Mouse (Mus musculus): Measurements from ENCODE around the gene Tgif1. TPM values are rescaled to one million over a fixed set of nuclear protein-coding genes. Genes with fewer than 3 reads are reported as not detected.

The Tgif1 gene
- polyA plus RNA-seq, 1 experiment from 2014 or later, result 95.5 TPM

DNA sequence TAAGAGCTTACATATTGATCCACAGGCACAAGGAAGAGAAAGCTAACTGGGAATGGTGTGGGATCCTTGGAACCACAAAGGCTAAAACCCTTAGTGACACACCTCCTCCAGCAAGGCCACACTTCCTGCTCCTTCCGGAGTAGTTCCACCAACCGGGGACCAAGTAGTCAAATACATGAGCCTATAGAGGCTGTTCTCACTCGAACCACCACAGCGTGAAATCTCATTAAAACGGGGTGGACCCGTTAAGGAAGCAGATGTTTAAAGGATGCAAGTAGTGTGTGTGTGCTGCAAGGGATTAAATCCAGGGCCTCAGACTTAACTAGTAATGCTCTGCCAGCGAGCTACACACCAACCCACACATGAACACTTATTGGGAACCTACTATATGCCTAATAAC is 27.8 kb upstream of the Tgif1 start:
- ATAC-seq (ENCODE audit: insufficient number of reproducible peaks, insufficient read depth, low FRiP score, low TSS enrichment, low read depth), result no peak
- no peaks in the 10 kb centered on the region for H3K36me3 ChIP-seq
- no peak overlapping the region for H3K27ac ChIP-seq
- no peak overlapping the region for H3K9ac ChIP-seq
- no peak overlapping the region for H3K4me3 ChIP-seq
- no peak overlapping the region for H3K4me2 ChIP-seq
- H3K4me1 ChIP-seq, result peaks cover 16% of the 10 kb centered on the region
- H3K27me3 ChIP-seq, result no peaks in the 10 kb centered on the region
- WGBS, result 25% methylated on average over 7 of the region's 7 CpGs
- no peaks in the 10 kb centered on the region for H3K9me3 ChIP-seq

- no peaks in the 10 kb centered on the region for H3K27me3 ChIP-seq
- no peak overlapping the region for H3K27ac ChIP-seq
- H3K9ac ChIP-seq, result no peak overlapping the region
- H3K4me3 ChIP-seq, result no peak overlapping the region
- no peak overlapping the region for H3K4me2 ChIP-seq
- no peaks in the 10 kb centered on the region for H3K9me3 ChIP-seq
- no peaks in the 10 kb centered on the region for H3K36me3 ChIP-seq
- ATAC-seq (ENCODE audit: insufficient number of reproducible peaks, insufficient read depth, low FRiP score, low TSS enrichment, low read depth), result no peak
- H3K4me1 ChIP-seq, result peaks cover 24% of the 10 kb centered on the region
Observed at GRCm38 (mm10) chr17:70878237-70878636, 24.9 kb upstream of the Tgif1 start.

- Histone ChIP-seq H3K27ac (no peak overlapping the region), H3K27me3 (no peaks in the 10 kb centered on the region), H3K4me1 (peaks cover 21% of the 10 kb centered on the region), H3K36me3 (no peaks in the 10 kb centered on the region), H3K9ac (no peak overlapping the region), H3K9me3 (no peaks in the 10 kb centered on the region), H3K4me3 (peak overlapping the region; percentile 26), H3K4me2 (peak overlapping the region; percentile 59)
- no peak for ATAC-seq (ENCODE audit: insufficient number of reproducible peaks, insufficient read depth, low FRiP score, low TSS enrichment, low read depth)
- WGBS, result 29% methylated on average over 7 of the region's 7 CpGs
Observed at GRCm38 (mm10) chr17:70873778-70874124, 20.4 kb upstream of the Tgif1 start.

DNA sequence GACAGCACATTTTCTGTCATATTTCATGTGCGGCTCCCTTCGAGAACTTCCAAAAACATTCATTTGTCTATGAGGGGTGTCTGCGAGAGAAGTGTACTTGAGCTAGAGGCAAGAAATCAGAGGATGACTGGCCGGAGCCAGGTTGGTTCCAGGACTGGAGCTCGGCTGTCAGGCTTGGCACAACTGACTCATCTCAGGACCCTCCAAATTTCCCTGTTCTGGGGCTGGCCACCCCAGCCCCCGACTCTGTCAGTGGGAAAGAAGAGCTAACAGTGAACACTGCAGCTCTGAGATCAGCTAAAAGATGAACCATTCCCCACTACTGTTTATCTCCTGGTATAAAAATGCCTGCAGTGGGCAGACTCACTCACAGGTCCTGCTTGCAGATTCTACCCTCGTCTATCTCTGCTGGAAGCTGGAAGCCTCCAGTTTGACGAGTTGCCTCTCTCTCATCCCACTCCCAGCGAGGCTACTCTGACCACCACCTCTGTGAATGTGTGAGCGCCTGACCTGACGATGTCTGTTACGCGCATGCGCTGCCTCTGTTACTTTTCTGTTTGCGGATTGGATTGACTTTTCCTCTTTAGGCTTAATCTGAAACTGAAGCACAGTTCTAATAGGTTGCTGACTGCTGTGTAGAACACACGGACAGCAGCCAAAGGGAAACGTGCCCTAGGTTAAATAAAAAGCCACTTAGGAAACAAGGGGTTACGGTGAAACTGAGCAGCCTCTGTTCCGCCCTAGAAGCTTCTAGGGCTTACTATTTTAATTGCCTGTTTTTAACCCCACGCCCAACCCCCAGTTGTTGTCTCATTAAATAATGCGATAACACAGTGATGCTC is 19.8 kb upstream of the Tgif1 start:
- no peaks in the 10 kb centered on the region for H3K9me3 ChIP-seq
- no peak for ATAC-seq (ENCODE audit: insufficient number of reproducible peaks, insufficient read depth, low FRiP score, low TSS enrichment, low read depth)
- peak overlapping the region; percentile 26 for H3K4me3 ChIP-seq
- peaks cover 21% of the 10 kb centered on the region for H3K4me1 ChIP-seq
- H3K27me3 ChIP-seq, result no peaks in the 10 kb centered on the region
- 16% methylated on average over 21 of the region's 21 CpGs for WGBS
- H3K9ac ChIP-seq, result peak overlapping the region; percentile 54
- H3K27ac ChIP-seq, result peak overlapping the region; percentile 63; the same call in 1 of the 2 replicates
- peak overlapping the region; percentile 59 for H3K4me2 ChIP-seq
- H3K36me3 ChIP-seq, result no peaks in the 10 kb centered on the region

DNA sequence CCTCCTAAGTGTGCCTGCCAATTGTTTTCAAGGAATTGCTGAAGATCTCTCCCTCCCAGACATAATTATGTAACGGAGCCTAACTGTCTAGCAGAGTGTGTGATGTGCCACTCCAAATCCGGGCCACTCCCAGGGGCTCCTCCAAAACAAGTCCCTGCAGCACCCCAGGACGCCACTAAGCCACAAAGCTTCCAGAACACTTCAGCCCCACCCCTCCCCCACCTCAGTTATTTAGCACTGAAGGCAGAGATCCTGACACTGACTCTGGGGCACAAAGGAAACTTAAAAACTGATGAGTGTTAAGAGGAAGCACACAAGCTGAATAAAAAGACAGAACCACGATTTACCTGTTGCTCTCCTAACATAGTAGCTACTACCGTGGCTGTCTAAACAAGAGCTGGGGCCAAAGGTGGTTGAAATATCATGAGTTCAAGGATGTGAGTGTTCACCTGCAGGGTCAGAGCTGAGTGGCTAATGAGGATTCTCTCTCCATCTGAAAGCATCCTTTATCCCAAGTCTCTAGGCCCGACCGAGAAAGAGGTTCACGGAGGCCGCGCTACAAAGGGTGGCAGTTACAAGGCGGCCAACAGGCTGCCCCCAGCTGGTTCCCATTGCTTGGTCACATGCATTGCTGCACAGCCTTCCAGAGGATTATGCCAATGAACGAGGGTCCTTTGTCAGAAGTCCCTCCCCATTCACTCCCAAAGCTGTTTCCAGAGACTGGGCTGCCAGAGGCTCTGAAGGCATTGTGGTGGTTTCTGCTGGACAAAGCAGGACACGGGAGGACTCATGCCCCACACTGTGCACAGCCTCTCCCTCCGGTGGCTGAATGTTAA is 19.0 kb upstream of the Tgif1 start:
- no peak for ATAC-seq (ENCODE audit: insufficient number of reproducible peaks, insufficient read depth, low FRiP score, low TSS enrichment, low read depth)
- Histone ChIP-seq H3K36me3 (no peaks in the 10 kb centered on the region), H3K9ac (peak overlapping the region; percentile 54; the same call in 1 of the 2 replicates), H3K27me3 (no peaks in the 10 kb centered on the region), H3K27ac (peak overlapping the region; percentile 63; the same call in 1 of the 2 replicates), H3K4me2 (peak overlapping the region; percentile 59), H3K9me3 (no peaks in the 10 kb centered on the region), H3K4me1 (peaks cover 21% of the 10 kb centered on the region), H3K4me3 (no peak overlapping the region; the same call in 1 of the 2 replicates)
- 6% methylated on average over 14 of the region's 14 CpGs for WGBS

DNA sequence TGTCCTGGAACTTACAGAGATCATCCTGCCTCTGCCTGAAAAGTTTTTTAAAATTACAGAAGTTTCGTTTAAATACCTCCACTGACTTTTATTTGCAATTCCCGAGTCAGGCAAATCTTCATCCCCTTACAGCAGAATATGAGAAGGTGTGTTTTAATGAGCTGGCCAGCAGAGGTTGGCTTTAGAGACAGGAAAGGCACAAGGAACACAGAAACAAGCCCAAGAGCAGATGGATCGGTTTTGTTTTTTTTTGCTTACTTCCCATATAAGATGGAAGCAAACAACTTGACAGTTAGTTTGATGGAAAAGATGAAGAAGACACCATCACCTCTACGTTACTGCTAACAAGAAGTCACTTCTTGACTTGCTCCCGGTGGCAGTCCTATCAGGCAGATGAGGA is 18.3 kb upstream of the Tgif1 start:
- WGBS, result 59% methylated on average over 5 of the region's 5 CpGs
- peaks cover 21% of the 10 kb centered on the region for H3K4me1 ChIP-seq
- no peak overlapping the region for H3K4me2 ChIP-seq
- ATAC-seq (ENCODE audit: insufficient number of reproducible peaks, insufficient read depth, low FRiP score, low TSS enrichment, low read depth), result no peak
- H3K9ac ChIP-seq, result no peak overlapping the region
- H3K36me3 ChIP-seq, result no peaks in the 10 kb centered on the region
- H3K4me3 ChIP-seq, result no peak overlapping the region
- H3K9me3 ChIP-seq, result no peaks in the 10 kb centered on the region
- no peaks in the 10 kb centered on the region for H3K27me3 ChIP-seq
- no peak overlapping the region for H3K27ac ChIP-seq

GRCm38 (mm10) chr17:70870581-70870980 is 17.2 kb upstream of the Tgif1 start:
- WGBS, result 88% methylated on average over 4 of the region's 4 CpGs
- Histone ChIP-seq H3K4me2 (no peak overlapping the region), H3K9ac (no peak overlapping the region), H3K4me1 (peaks cover 21% of the 10 kb centered on the region), H3K27me3 (no peaks in the 10 kb centered on the region), H3K9me3 (no peaks in the 10 kb centered on the region), H3K36me3 (no peaks in the 10 kb centered on the region), H3K27ac (no peak overlapping the region), H3K4me3 (no peak overlapping the region)
- ATAC-seq (ENCODE audit: insufficient number of reproducible peaks, insufficient read depth, low FRiP score, low TSS enrichment, low read depth), result no peak

- no peak overlapping the region for H3K4me2 ChIP-seq
- no peak overlapping the region for H3K27ac ChIP-seq
- no peaks in the 10 kb centered on the region for H3K9me3 ChIP-seq
- 0 out of 2 replicates have a peak, but pooled peaks cover 3% of the 10 kb centered on the region for H3K36me3 ChIP-seq
- H3K4me1 ChIP-seq, result peaks cover 18% of the 10 kb centered on the region
- no peaks in the 10 kb centered on the region for H3K27me3 ChIP-seq
- WGBS, result 88% methylated on average over 5 of the region's 5 CpGs
- no peak overlapping the region for H3K9ac ChIP-seq
- no peak for ATAC-seq (ENCODE audit: insufficient number of reproducible peaks, insufficient read depth, low FRiP score, low TSS enrichment, low read depth)
- H3K4me3 ChIP-seq, result no peak overlapping the region
Observed at GRCm38 (mm10) chr17:70868577-70869229, 15.4 kb upstream of the Tgif1 start.

DNA sequence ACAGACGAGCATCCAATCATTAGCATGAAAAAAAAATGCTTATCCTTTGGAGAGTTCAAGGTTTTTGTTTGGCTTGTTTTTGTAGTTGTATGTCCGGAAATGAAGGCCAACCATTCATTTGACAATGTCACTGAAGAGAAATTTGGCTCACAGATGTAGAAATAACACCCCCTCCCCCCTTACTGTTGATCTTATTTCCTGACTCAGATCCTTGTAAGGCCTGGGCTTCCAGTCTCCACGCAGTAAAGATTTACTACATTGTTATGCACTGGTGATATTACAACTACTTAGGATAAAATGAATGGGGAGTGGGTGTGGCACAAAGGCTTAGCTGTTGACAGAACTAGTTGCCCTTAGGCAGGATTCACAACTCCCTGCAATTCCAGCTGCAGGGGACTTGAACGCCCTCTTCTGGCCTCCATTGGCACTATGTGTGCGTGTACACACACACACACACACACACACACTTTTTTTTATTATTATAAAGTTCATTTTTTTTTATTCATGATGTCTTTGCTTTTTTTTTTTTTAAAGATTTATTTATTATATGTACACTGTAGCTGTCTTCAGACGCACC is 13.3 kb upstream of the Tgif1 start:
- Histone ChIP-seq H3K27ac (no peak overlapping the region), H3K4me2 (no peak overlapping the region), H3K9ac (no peak overlapping the region), H3K4me3 (no peak overlapping the region), H3K9me3 (no peaks in the 10 kb centered on the region), H3K27me3 (no peaks in the 10 kb centered on the region), H3K36me3 (0 out of 2 replicates have a peak, but pooled peaks cover 10% of the 10 kb centered on the region), H3K4me1 (no peaks in the 10 kb centered on the region)
- 87% methylated on average over 6 of the region's 6 CpGs for WGBS
- no peak for ATAC-seq (ENCODE audit: insufficient number of reproducible peaks, insufficient read depth, low FRiP score, low TSS enrichment, low read depth)

- Histone ChIP-seq H3K27me3 (no peaks in the 10 kb centered on the region), H3K9ac (no peak overlapping the region), H3K36me3 (0 out of 2 replicates have a peak, but pooled peaks cover 10% of the 10 kb centered on the region), H3K9me3 (no peaks in the 10 kb centered on the region), H3K4me2 (no peak overlapping the region), H3K4me3 (no peak overlapping the region), H3K27ac (no peak overlapping the region), H3K4me1 (no peaks in the 10 kb centered on the region)
- WGBS, result 83% methylated on average over 5 of the region's 5 CpGs
- no peak for ATAC-seq (ENCODE audit: insufficient number of reproducible peaks, insufficient read depth, low FRiP score, low TSS enrichment, low read depth)
Observed at GRCm38 (mm10) chr17:70866029-70866428, 12.7 kb upstream of the Tgif1 start.

GRCm38 (mm10) chr17:70865060-70865604 is 11.8 kb upstream of the Tgif1 start:
- no peak overlapping the region for H3K9ac ChIP-seq
- H3K36me3 ChIP-seq, result 0 out of 2 replicates have a peak, but pooled peaks cover 10% of the 10 kb centered on the region
- H3K4me3 ChIP-seq, result no peak overlapping the region
- no peaks in the 10 kb centered on the region for H3K27me3 ChIP-seq
- no peaks in the 10 kb centered on the region for H3K4me1 ChIP-seq
- no peak overlapping the region for H3K4me2 ChIP-seq
- ATAC-seq (ENCODE audit: insufficient number of reproducible peaks, insufficient read depth, low FRiP score, low TSS enrichment, low read depth), result no peak
- H3K27ac ChIP-seq, result no peak overlapping the region
- 77% methylated on average over 10 of the region's 10 CpGs for WGBS
- no peaks in the 10 kb centered on the region for H3K9me3 ChIP-seq

All from embryonic facial prominence, embryonic 13.5 days (tissue).